Mouse (Mus musculus): ENCODE measurements around the gene Plekhm2. TPM values are rescaled to one million over a fixed set of nuclear protein-coding genes. Genes with fewer than 3 reads are reported as not detected.

Gene Plekhm2
- total and polyA plus RNA-seq, 3 experiments = 12.4 to 28.2 (median 13.7) TPM

DNA sequence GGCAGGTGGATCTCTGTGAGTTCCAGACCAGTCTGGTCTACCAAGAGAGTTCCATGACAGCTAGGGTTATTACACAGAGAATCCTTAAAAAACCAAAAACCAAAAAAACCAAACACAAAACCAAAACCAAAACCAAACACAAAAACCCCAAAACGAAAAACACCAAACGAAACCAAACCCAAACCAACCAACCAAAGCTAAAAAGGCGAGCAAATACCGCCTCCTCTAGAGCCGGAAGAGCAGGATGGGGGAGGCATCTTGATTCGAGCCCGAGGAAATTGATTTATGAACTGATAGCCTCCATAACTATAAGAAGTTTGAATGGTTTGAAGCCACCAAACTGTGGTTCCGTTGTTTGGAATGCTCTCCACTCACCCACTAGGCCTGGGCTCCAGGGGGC, 80.8 kb downstream of the Plekhm2 start:
- DNase-seq (ENCODE audit: extremely low read depth) = no peak
- no peak overlapping the region for H3K4me3 ChIP-seq (replicated peaks in 1 of 3; ENCODE audit: low read depth in 2 of 3, low read length in 2 of 3, poor library complexity in 1 of 3)
- dilution Hi-C loops (cut with MboI; ENCODE audit: extremely low pct_ligation_motif_present, extremely low pct_unique_long_range_greater_than_20kb, low sequenced_read_pairs) (no loop called here), in situ Hi-C loops (cut with MboI; ENCODE audit: low pct_ligation_motif_present, low pct_unique_long_range_greater_than_20kb, low sequenced_read_pairs) (loop anchor here (5.0 kb wide), 1 partner anchor 177 kb away; no protein-coding TSS in a partner anchor)
- TF ChIP-seq POLR2A (IDR thresholded peaks at IDR 0.05; ENCODE audit: low read depth, low read length) (no peak), RAD21 (IDR thresholded peaks at IDR 0.05; ENCODE audit: low read depth, low read length) (no peak), ETS1 (conservative IDR thresholded peaks at IDR 0.05; ENCODE audit: low read depth, low read length) (no peak), CHD1 (IDR thresholded peaks at IDR 0.05; ENCODE audit: low read depth, low read length) (no peak), MAFK (IDR thresholded peaks at IDR 0.05; ENCODE audit: insufficient replicate concordance, low read length) (no peak), KAT2A (IDR thresholded peaks at IDR 0.05; ENCODE audit: insufficient replicate concordance, low read length) (no peak), MAX (IDR thresholded peaks at IDR 0.05; ENCODE audit: low read length) (no peak), SMC3 (IDR thresholded peaks at IDR 0.05; ENCODE audit: low read depth, low read length) (no peak)
- H3K9me3 ChIP-seq (replicated peaks; ENCODE audit: low read length) = peaks cover 3% of the 10 kb centered on the region
- no peak overlapping the region for H3K4me2 ChIP-seq (ENCODE audit: insufficient read depth, low read depth, poor library complexity, severe bottlenecking)
- H3K9ac ChIP-seq (ENCODE audit: insufficient read depth, low read depth) = no peak overlapping the region
- H3K27ac ChIP-seq (ENCODE audit: insufficient read depth, low read depth) = no peak overlapping the region
- peaks cover 0 to 20% of the 10 kb centered on the region in 2 experiments; a peak in 2 of 4 replicates for H3K4me1 ChIP-seq (ENCODE audit: control insufficient read depth in 1 of 2, insufficient read depth in 2 of 2)
- no peaks in the 10 kb centered on the region for H3K36me3 ChIP-seq (replicated peaks in 1 of 2; ENCODE audit: control insufficient read depth in 1 of 2, insufficient read depth in 1 of 2, low read length in 1 of 2)
- H3K27me3 ChIP-seq (replicated peaks) = no peaks in the 10 kb centered on the region
- H3K79me2 ChIP-seq (replicated peaks; ENCODE audit: control insufficient read depth, extremely low read depth, insufficient read depth, poor library complexity, severe bottlenecking) = no peaks in the 10 kb centered on the region

DNA sequence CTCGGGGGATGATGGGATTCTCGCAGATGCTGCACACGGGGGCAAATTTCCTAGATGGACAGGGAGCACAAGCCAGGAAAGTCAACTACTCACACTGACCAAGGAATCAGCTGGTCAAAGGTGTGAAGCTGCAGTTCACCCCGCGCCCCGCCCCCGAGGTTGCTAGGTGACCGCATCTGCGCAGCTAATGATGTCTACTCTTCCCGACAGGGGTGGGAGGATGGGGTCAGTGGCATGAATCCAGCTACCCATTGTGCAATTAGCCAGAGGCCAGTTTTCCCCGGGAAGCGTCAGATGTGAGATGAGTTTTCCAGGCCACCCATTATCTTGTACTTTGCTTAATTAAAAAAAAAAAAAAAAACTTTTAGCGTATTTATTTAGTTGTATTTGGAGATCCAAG, 83.6 kb downstream of the Plekhm2 start:
- H3K9ac ChIP-seq (ENCODE audit: insufficient read depth, low read depth) = no peak overlapping the region
- H3K79me2 ChIP-seq (replicated peaks; ENCODE audit: control insufficient read depth, extremely low read depth, insufficient read depth, poor library complexity, severe bottlenecking) = no peaks in the 10 kb centered on the region
- DNase-seq (ENCODE audit: extremely low read depth) = no peak
- no peak overlapping the region for H3K4me2 ChIP-seq (ENCODE audit: insufficient read depth, low read depth, poor library complexity, severe bottlenecking)
- no peaks in the 10 kb centered on the region for H3K36me3 ChIP-seq (replicated peaks in 1 of 2; ENCODE audit: control insufficient read depth in 1 of 2, insufficient read depth in 1 of 2, low read length in 1 of 2)
- in situ Hi-C loops (cut with MboI; ENCODE audit: low pct_ligation_motif_present, low pct_unique_long_range_greater_than_20kb, low sequenced_read_pairs) = loop anchor here (5.0 kb wide), 1 partner anchor 174 kb away; no protein-coding TSS in a partner anchor
- TF ChIP-seq TCF12 (IDR thresholded peaks at IDR 0.05; ENCODE audit: low read depth, low read length) (no peak), KAT2A (IDR thresholded peaks at IDR 0.05; ENCODE audit: insufficient replicate concordance, low read length) (no peak), ETS1 (conservative IDR thresholded peaks at IDR 0.05; ENCODE audit: low read depth, low read length) (no peak), NELFE (IDR thresholded peaks at IDR 0.05; ENCODE audit: low read depth, low read length) (no peak)
- dilution Hi-C loops (cut with MboI; ENCODE audit: extremely low pct_ligation_motif_present, extremely low pct_unique_long_range_greater_than_20kb, low sequenced_read_pairs) = no loop called here
- H3K4me3 ChIP-seq (replicated peaks in 1 of 3; ENCODE audit: low read depth in 2 of 3, low read length in 2 of 3, poor library complexity in 1 of 3) = no peak overlapping the region
- H3K27ac ChIP-seq (ENCODE audit: insufficient read depth, low read depth) = no peak overlapping the region
- peaks cover 0 to 7% of the 10 kb centered on the region in 2 experiments; a peak in 2 of 4 replicates for H3K4me1 ChIP-seq (ENCODE audit: control insufficient read depth in 1 of 2, insufficient read depth in 2 of 2)
- no peaks in the 10 kb centered on the region for H3K27me3 ChIP-seq (replicated peaks)
- peaks cover 6% of the 10 kb centered on the region for H3K9me3 ChIP-seq (replicated peaks; ENCODE audit: low read length)

DNA sequence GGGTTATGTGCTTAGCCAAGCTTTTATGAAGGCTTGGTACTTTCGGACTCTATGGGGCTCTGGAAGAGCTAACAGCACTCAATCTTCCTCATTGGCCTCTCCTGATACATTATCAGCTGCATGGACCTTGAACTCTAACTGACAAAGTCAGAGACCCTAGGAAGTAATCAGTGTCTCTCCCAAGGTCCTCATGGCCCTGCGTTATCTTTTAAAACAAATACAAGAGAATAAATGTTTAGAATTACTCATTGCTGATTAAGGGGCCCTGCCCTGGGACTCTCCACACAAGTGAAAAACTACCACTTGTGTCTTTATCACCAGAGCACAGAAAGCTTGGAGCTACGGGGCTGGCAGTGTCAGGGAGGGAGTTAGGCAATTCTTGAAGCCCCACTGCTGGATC, 85.9 kb downstream of the Plekhm2 start:
- no peak overlapping the region for H3K9ac ChIP-seq (ENCODE audit: insufficient read depth, low read depth)
- dilution Hi-C loops (cut with MboI; ENCODE audit: extremely low pct_ligation_motif_present, extremely low pct_unique_long_range_greater_than_20kb, low sequenced_read_pairs) = no loop called here
- H3K27me3 ChIP-seq (replicated peaks) = no peaks in the 10 kb centered on the region
- peaks cover 6% of the 10 kb centered on the region for H3K9me3 ChIP-seq (replicated peaks; ENCODE audit: low read length)
- H3K36me3 ChIP-seq (replicated peaks in 1 of 2; ENCODE audit: control insufficient read depth in 1 of 2, insufficient read depth in 1 of 2, low read length in 1 of 2) = no peaks in the 10 kb centered on the region
- H3K27ac ChIP-seq (ENCODE audit: insufficient read depth, low read depth) = no peak overlapping the region
- H3K4me2 ChIP-seq (ENCODE audit: insufficient read depth, low read depth, poor library complexity, severe bottlenecking) = no peak overlapping the region
- H3K79me2 ChIP-seq (replicated peaks; ENCODE audit: control insufficient read depth, extremely low read depth, insufficient read depth, poor library complexity, severe bottlenecking) = no peaks in the 10 kb centered on the region
- in situ Hi-C loops (cut with MboI; ENCODE audit: low pct_ligation_motif_present, low pct_unique_long_range_greater_than_20kb, low sequenced_read_pairs) = no loop called here
- DNase-seq (ENCODE audit: extremely low read depth) = no peak
- peaks cover 3 to 10% of the 10 kb centered on the region in 2 experiments; a peak in 3 of 4 replicates for H3K4me1 ChIP-seq (ENCODE audit: control insufficient read depth in 1 of 2, insufficient read depth in 2 of 2)
- H3K4me3 ChIP-seq (replicated peaks in 1 of 3; ENCODE audit: low read depth in 2 of 3, low read length in 2 of 3, poor library complexity in 1 of 3) = no peak overlapping the region
- TF ChIP-seq RCOR1 (conservative IDR thresholded peaks at IDR 0.05; ENCODE audit: low read depth, low read length) (no peak), USF2 (conservative IDR thresholded peaks at IDR 0.05; ENCODE audit: low read depth, low read length) (no peak)
